Mouse (Mus musculus): ENCODE results near the gene Med6. TPM values are rescaled to one million over a fixed set of nuclear protein-coding genes. Genes with fewer than 3 reads are reported as not detected.
A peak's percentile ranks its signal among the peaks of the same experiment; 100 is the strongest.

Med6 gene
- 60.3 and 64.0 TPM in 2 replicates for polyA plus RNA-seq (2011; ENCODE audit: insufficient read length, low read depth, missing spikeins)

GRCm38 (mm10) chr12:81594902-81595671, at the start of gene Med6:
Med6 (minus strand) TSS chr12:81595008.
- TF ChIP-seq CTCF (IDR thresholded peaks at IDR 0.05; ENCODE audit: borderline replicate concordance, insufficient read depth, low read length) (no peak), POLR2A (IDR thresholded peaks at IDR 0.05; ENCODE audit: low read depth, low read length) (peak; percentile 66)
- Histone ChIP-seq H3K4me3 (ENCODE audit: insufficient read depth, low read length) (peak within 1 kb of the TSS; percentile 95), H3K27ac (ENCODE audit: insufficient read depth, low read length) (no peak within 1 kb of the TSS), H3K4me1 (ENCODE audit: control insufficient read depth, insufficient read depth, low read length) (no peaks in the 10 kb centered on the region)

- Histone ChIP-seq H3K27ac (ENCODE audit: insufficient read depth, low read length) (no peak overlapping the region), H3K4me1 (ENCODE audit: control insufficient read depth, insufficient read depth, low read length) (no peaks in the 10 kb centered on the region), H3K4me3 (ENCODE audit: insufficient read depth, low read length) (no peak overlapping the region)
- TF ChIP-seq POLR2A (IDR thresholded peaks at IDR 0.05; ENCODE audit: low read depth, low read length) (no peak), CTCF (IDR thresholded peaks at IDR 0.05; ENCODE audit: borderline replicate concordance, insufficient read depth, low read length) (no peak)
Measured at GRCm38 (mm10) chr12:81642361-81643082, 47.7 kb upstream of the Med6 start.

- Histone ChIP-seq H3K4me1 (ENCODE audit: control insufficient read depth, insufficient read depth, low read length) (no peaks in the 10 kb centered on the region), H3K4me3 (ENCODE audit: insufficient read depth, low read length) (no peak overlapping the region), H3K27ac (ENCODE audit: insufficient read depth, low read length) (no peak overlapping the region)
- TF ChIP-seq CTCF (IDR thresholded peaks at IDR 0.05; ENCODE audit: borderline replicate concordance, insufficient read depth, low read length) (no peak), POLR2A (IDR thresholded peaks at IDR 0.05; ENCODE audit: low read depth, low read length) (no peak)
Measured at GRCm38 (mm10) chr12:81640656-81641055, 45.8 kb upstream of the Med6 start.

GRCm38 (mm10) chr12:81633246-81633645, 38.4 kb upstream of the Med6 start:
- no peak overlapping the region for H3K27ac ChIP-seq (ENCODE audit: insufficient read depth, low read length)
- no peak overlapping the region for H3K4me3 ChIP-seq (ENCODE audit: insufficient read depth, low read length)
- no peak for TF ChIP-seq CTCF (IDR thresholded peaks at IDR 0.05; ENCODE audit: borderline replicate concordance, insufficient read depth, low read length)
- TF ChIP-seq POLR2A (IDR thresholded peaks at IDR 0.05; ENCODE audit: low read depth, low read length) = no peak
- no peaks in the 10 kb centered on the region for H3K4me1 ChIP-seq (ENCODE audit: control insufficient read depth, insufficient read depth, low read length)

- Histone ChIP-seq H3K4me1 (ENCODE audit: control insufficient read depth, insufficient read depth, low read length) (no peaks in the 10 kb centered on the region), H3K27ac (ENCODE audit: insufficient read depth, low read length) (no peak overlapping the region), H3K4me3 (ENCODE audit: insufficient read depth, low read length) (peak overlapping the region; percentile 59)
- no peak for TF ChIP-seq POLR2A (IDR thresholded peaks at IDR 0.05; ENCODE audit: low read depth, low read length)
- no peak for TF ChIP-seq CTCF (IDR thresholded peaks at IDR 0.05; ENCODE audit: borderline replicate concordance, insufficient read depth, low read length)
Measured at GRCm38 (mm10) chr12:81631661-81632401, 37.0 kb upstream of the Med6 start.

GRCm38 (mm10) chr12:81630915-81631660, 36.3 kb upstream of the Med6 start, which contains the start of gene Ttc9:
Ttc9 (plus strand) TSS chr12:81631249.
- peak; percentile 51; the same call in 1 of the 2 replicates for TF ChIP-seq POLR2A (IDR thresholded peaks at IDR 0.05; ENCODE audit: low read depth, low read length)
- TF ChIP-seq CTCF (IDR thresholded peaks at IDR 0.05; ENCODE audit: borderline replicate concordance, insufficient read depth, low read length) = no peak
- no peak within 1 kb of the TSS for H3K27ac ChIP-seq (ENCODE audit: insufficient read depth, low read length)

GRCm38 (mm10) chr12:81630520-81630914, 35.7 kb upstream of the Med6 start:
- Histone ChIP-seq H3K4me1 (ENCODE audit: control insufficient read depth, insufficient read depth, low read length) (no peaks in the 10 kb centered on the region), H3K27ac (ENCODE audit: insufficient read depth, low read length) (no peak overlapping the region), H3K4me3 (ENCODE audit: insufficient read depth, low read length) (peak overlapping the region; percentile 59)
- TF ChIP-seq CTCF (IDR thresholded peaks at IDR 0.05; ENCODE audit: borderline replicate concordance, insufficient read depth, low read length) = no peak
- TF ChIP-seq POLR2A (IDR thresholded peaks at IDR 0.05; ENCODE audit: low read depth, low read length) = no peak

More at GRCm38 (mm10) chr12:81630915-81631660, 36.3 kb upstream of the Med6 start, which contains the start of gene Ttc9:
- Histone ChIP-seq H3K4me3 (ENCODE audit: insufficient read depth, low read length) (peak within 1 kb of the TSS; percentile 59), H3K4me1 (ENCODE audit: control insufficient read depth, insufficient read depth, low read length) (no peaks in the 10 kb centered on the region)

- no peak for TF ChIP-seq POLR2A (IDR thresholded peaks at IDR 0.05; ENCODE audit: low read depth, low read length)
- TF ChIP-seq CTCF (IDR thresholded peaks at IDR 0.05; ENCODE audit: borderline replicate concordance, insufficient read depth, low read length) = no peak
- Histone ChIP-seq H3K4me3 (ENCODE audit: insufficient read depth, low read length) (no peak overlapping the region), H3K27ac (ENCODE audit: insufficient read depth, low read length) (no peak overlapping the region), H3K4me1 (ENCODE audit: control insufficient read depth, insufficient read depth, low read length) (no peaks in the 10 kb centered on the region)
Measured at GRCm38 (mm10) chr12:81628091-81628490, 33.3 kb upstream of the Med6 start.

- H3K27ac ChIP-seq (ENCODE audit: insufficient read depth, low read length) = no peak overlapping the region
- H3K4me1 ChIP-seq (ENCODE audit: control insufficient read depth, insufficient read depth, low read length) = no peaks in the 10 kb centered on the region
- no peak overlapping the region for H3K4me3 ChIP-seq (ENCODE audit: insufficient read depth, low read length)
- TF ChIP-seq POLR2A (IDR thresholded peaks at IDR 0.05; ENCODE audit: low read depth, low read length) (no peak), CTCF (IDR thresholded peaks at IDR 0.05; ENCODE audit: borderline replicate concordance, insufficient read depth, low read length) (no peak)
Measured at GRCm38 (mm10) chr12:81627426-81627825, 32.6 kb upstream of the Med6 start.
